Mouse (Mus musculus): Measurements from ENCODE around the gene Naip2.
A peak's percentile ranks its signal among the peaks of the same experiment; 100 is the strongest.
"Not testable (repeated sequence)": the region's sequence is repeated elsewhere in the genome, so short reads cannot be mapped to it uniquely, and the experiment has no call there.

Naip2 gene

DNA sequence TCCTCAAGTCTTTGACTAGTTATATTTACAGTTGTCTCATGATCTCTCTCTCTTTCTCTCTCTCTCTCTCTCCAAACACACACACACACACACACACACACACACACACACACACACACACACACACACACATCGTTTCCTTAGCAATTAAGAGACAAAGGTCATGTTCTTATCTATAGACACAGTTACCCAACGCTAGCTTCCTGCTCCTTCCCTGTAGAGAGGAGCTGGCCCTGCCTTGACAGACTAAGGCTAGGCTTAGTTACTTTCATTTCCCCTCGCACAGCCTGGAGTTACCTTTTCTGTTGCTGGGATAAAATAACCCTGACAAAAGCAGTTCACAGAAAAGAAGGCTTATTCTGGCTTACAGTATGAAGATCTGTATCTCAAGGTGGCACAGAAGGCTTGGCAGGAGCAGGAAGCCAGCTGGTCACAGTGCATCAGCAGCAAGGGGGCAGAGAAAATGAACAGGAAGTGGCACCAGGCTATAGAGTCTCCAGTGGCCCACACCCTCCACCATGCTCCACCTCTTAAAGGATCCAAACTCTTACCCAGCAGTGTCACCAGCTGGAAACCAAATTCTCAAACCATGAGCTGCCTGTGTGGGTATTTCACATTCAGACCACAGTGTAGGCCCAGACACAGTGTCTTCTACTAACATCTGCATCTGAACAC, at the start of gene Naip2:
Gene Naip2, minus strand, starts transcription at position 434 of the 675 bp plus-strand sequence.
- DNase-seq (ENCODE audit: low spot score), result not testable (repeated sequence)

DNA sequence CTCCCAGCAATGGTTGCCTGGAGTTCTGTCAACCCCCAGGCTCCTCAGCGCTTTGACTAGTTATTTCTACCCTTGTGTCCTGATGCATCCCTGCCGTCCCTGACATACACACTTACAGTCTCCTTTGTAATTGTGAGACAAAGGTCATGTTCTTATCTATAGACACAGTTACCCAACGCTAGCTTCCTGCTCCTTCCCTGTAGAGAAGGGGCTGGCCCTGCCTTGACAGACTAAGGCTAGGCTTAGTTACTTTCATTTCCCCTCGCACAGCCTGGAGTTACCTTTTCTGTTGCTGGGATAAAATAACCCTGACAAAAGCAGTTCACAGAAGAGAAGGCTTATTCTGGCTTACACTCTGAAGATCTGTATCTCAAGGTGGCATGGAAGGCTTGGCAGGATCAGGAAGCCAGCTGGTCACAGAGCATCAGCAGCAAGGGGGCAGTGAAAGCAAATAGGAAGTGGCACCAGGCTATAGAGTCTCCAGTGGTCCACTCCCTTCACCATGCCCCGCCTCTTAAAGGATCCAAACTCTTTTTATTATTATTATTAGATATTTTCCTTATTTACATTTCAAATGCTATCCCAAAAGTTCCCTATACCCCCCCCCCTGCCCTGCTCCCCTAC, 45.1 kb upstream of the Naip2 start:
- DNase-seq (ENCODE audit: low spot score), result peak; percentile 1

DNA sequence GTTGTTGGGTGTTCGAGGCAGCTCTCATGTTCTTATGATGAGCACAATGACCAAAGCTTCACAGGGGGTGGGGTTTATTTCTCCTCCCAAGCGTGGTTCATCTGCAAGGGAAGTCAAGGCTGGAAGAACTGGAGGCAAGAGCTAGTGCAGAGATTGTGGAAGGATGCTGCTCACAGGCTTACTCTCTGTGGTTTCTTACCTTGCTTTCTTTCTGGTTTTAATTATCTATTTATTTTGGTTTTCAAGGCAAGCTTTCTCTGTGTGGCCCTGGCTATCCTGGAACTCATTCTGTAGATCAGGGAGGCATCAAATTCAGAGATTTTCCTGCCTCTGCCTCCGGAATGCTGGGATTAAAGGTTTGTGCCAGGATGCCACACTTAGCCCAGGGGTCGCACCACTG, 44.3 kb upstream of the Naip2 start, which contains the start of gene Naip5:
Gene Naip5, minus strand, starts transcription at position 101 of the 400 bp plus-strand sequence.
- not testable (repeated sequence) for DNase-seq (ENCODE audit: low spot score)

DNA sequence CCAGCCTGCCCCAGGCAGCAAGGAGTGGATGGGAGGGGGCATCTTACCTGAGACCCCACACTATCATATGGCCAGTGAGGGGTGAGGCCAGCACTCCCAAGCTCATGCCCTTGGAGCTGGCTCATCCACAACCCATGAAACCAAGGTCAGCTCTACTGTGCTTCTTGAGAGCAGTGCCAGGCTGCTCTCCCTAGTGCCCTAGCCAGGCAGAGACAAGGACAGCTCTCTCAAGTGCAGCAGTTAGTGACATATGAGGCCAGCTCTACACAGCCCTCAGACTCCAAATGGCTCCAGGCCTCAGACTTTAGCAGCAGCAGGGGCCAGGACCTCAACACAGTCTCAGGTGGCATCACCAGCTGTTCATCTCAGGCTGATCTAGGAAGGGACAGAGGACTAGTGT, 41.8 kb upstream of the Naip2 start:
- DNase-seq (ENCODE audit: low spot score), result no peak

DNA sequence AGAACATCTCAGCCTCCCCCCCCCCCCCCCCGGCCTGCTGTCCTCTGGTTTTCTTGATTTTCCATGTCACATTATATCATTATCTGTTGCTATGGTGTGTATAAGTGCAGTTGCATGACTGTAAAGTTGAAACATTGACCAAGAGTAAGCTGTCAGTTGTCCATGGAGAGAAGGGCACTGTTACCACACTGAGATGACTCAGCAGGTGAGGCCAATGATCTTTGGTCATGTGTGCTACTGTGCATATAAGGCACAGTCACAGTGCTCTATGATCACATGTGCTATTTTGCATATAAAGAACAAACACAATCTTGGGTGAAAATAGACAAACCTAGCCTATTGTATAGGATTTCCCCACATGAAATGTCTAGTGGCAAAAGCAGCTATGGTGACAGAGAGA, 11.8 kb upstream of the Naip2 start:
- DNase-seq (ENCODE audit: low spot score), result not testable (repeated sequence)

DNA sequence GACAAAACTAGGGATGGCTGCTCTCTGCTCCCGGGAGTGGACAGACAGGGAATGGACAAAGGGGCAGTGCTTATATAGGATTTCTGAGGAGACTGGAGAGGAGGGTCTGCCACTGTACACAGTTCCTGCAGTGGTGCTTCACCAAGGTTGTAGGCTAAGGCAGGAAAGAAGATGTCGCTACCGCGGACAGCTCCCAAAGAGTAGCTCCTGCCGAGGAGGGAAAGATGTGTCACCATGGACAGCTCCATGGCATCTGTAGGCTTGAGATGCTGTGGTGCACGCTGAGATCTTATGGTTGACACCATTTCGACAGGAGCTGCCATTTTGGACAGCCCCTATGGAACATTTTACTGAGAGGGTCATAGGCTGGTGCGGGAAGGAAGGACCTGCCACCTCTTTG, 8.6 kb upstream of the Naip2 start:
- no peak for DNase-seq (ENCODE audit: low spot score)

DNA sequence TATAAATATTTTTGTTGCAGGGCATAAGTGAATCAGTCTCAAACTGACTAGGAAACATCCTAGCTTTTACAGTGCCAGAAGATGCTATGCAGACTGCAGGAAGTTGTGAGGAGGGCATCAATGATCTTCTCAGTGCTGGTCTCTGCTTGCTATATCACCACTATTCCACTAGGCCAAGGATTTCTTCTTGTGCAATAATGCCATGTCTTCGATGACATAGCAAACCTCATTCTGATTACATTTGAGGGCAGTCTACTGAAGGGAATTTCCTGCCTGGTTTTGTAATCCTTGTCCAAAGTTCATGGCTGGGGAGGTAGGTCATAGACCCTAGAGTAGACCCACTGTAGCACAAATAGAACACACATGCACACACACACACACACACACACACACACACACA, 1.4 kb upstream of the Naip2 start:
- no peak for DNase-seq (ENCODE audit: low spot score)

DNA sequence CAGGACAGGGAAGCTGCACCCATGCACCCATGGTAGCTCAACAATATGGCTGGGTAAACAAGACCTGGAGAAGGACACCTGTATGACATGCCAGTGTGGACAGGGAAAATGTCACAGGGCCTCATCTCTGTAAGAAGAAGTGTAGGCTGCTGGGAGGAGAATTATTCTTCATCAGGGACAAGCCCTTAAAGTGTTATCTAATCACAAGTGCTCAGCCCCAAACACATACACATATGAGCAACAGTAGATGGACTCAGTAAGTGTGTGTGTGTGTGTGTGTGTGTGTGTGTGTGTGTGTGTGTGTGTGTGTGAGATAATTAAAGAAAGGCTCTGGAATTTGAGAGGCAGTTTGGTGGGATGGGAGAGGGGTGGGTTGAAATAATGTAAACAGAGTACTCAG, 1.1 kb downstream of the Naip2 start:
- no peak for DNase-seq (ENCODE audit: low spot score)

DNA sequence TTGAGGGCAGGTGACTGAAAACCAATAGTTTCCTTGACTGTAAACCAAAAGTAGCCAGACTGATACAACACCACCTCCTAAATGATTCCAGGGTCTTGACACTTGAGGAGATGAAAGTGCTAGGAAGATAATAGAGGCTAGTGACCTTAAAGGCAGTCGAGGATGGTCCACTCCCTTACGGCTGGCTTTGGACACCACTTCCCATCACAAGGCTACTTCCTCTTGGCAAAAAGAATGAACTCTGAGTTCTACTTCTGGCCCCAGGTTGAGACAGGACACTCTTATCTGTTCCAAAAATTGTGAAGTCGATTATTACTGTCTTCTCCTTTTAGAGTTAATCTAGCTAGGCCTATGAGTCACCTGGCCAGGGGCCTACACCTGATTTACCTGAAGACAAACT, 6.5 kb downstream of the Naip2 start:
- no peak for DNase-seq (ENCODE audit: low spot score)

DNA sequence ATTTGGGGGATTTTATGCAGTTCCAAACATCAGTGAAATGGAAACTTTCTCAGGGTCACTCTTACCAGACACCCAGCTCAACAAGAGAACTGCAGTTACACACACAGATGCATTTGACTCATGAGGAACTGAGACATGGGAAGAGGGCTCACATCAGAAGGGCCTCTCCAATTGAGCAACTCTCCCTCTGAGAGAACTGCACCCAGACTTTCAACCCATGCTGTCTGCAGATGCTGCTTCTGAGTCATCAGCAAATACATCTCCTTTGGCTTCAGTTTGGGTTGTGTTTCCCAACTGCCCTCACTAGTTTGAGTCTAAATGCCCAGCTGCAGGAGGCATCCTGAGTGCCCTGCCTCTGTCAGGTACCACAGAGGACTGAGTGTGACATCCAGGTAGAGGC, 18.8 kb downstream of the Naip2 start:
- DNase-seq (ENCODE audit: low spot score), result peak; percentile 17

DNA sequence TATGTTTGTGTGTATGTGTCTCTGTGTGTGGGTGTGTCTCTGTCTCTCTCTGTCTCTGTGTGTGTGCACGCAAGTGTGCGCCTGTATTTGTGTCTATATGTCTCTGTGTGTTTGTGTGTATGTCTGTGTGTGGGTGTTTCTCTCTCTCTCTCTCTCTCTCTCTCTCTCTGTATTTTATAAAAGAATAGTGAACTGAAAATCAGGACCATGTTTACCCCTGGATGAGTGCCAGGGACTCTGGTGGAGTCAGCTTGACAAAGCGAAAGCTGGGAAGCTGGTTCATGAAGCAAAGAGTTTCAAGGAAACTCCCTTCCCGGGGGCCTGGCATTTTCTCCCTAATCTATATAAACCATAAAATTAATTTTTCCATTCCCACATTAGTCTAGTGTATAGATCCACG, 27.5 kb downstream of the Naip2 start:
- DNase-seq (ENCODE audit: low spot score), result not testable (repeated sequence)

DNA sequence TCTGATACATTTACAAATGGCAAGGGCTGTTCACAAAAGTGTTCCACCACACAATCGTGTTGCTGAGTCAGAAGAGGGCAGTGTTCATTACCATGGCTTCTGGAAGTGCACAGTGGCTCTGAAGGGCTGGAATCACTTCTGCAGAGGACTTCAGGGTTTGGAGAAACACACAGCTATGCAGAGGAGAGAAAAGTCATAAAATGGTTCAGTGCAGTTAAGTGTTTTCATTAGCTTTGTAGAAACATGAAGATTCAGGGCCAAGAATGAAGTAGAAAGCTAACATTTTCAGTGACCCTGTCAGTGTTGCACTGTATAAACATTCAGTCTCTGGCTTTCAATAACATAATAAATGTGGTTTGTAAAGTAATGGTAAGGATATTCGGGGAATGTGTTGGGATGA, 35.5 kb downstream of the Naip2 start:
- not testable (repeated sequence) for DNase-seq (ENCODE audit: low spot score)

DNA sequence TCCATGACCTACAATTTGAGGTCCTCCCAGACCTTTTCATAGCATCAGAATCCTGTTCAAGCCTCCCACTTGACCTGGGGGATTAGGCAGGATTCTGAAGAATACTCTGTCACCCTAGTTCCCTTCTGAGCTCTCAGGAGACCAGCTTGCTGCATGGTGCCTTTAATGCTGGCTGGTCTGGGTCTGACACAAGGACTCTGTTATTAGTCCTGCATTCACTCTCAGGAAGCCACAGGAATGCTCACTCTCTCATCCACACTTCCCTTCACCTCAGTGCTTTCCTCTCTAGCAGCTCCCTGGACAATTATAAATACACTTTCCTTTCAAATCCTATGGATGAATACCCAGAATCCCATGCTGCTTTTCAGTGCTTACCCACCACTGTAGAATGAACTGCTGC, 39.4 kb downstream of the Naip2 start:
- not testable (repeated sequence) for DNase-seq (ENCODE audit: low spot score)

DNA sequence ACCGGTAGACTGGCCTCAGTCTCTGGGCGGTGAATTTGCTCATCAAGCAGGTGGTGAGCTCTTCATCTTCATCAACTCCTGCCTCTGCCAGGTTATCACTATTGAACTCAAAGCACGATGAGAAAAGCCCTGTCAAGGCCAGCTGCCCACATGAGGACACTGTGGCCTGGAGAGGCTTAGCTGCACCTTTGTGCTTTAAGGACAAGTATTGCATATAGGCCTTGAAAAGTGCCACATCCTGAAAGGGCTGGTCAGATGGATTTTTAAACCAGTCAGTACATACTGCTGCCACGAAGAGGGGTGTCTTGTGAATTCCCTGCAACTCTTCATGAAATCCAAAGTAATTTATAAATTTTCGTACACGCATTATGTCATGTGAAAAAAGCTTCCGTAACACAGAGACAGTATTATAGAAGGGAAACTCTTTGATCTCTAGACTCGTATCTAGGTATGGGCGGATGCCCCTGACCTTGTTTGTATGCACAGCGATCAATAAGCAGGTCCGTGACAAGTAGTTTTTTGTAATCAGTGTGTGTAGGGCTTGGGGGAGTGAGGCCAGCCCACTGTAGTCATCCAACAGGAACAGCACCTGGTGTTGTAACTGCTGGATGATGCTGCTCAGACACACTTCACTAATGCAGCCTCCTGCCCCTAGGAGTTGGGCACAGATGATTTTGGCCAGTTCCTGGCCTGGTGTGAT, 40.6 kb downstream of the Naip2 start:
- DNase-seq (ENCODE audit: low spot score), result not testable (repeated sequence)

DNA sequence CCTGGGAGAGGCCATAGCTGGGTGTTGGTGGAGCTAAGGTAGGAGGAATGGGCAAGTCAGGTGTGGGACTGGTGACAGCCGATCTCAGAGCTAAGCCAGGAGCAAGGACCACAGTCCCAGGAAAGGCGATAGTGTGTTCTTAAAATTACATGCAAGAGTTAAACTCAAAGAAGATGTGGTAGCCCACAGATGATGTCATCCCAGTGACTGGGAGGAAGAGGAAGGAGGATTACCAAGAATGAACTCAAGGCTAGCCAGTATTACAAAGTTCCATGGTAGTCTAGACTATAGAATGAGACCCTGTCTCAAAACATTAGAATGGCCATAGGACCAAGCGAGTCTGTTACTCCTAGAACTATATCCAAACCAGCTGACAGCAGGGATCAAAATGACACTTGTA, 45.3 kb downstream of the Naip2 start:
- DNase-seq (ENCODE audit: low spot score), result no peak

DNA sequence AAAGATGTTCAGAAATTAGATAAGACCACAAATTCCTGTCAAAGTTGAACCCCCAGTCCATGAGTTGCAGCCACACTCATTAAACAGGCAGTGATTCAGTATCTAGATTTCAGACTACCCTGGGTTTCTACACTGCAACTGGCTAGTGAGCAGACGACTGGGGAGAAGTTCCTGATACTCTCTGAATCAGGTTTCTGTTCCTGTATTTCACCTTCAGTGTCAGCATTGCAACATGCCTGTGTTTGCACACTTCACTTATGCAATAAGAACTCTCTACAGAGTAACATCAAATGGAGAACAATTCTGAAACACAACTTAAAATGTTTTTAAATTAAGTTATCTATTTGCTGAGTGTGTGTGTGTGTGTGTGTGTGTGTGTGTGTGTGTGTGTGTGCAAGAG, 49.2 kb downstream of the Naip2 start:
- peak; percentile 18 for DNase-seq (ENCODE audit: low spot score)

DNA sequence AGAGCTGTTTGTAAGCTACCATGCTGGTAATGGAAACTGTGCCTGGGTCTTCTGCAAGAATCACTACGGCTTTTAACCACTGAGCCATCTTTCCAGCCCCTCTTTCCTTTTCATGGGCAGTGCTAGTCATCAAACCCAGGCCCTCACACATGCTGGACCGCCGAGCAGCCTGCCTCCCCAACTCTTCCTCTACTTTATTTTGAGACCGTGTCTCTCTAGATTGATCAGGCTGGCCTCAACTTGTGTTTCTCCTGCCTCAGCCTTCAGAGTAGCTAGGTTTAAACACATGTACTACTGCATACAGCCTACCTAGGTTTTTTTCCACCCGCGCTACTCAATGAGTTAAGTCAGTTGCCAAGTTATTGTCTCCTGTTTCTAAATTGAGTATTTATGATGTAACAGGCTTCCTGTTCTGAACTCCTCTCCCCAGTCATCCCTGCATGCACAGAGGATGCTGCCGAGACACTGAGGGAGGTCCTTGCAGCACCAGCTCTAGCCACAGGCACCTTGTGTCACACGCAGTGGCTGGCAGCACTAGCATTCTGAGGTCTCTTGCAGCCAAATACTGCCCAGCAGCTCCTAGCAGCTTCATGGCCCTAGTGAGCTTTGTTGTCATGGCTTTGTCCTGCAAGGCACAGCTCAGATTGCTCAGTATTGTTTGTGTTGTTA, 60.1 kb downstream of the Naip2 start:
- no peak for DNase-seq (ENCODE audit: low spot score)

DNA sequence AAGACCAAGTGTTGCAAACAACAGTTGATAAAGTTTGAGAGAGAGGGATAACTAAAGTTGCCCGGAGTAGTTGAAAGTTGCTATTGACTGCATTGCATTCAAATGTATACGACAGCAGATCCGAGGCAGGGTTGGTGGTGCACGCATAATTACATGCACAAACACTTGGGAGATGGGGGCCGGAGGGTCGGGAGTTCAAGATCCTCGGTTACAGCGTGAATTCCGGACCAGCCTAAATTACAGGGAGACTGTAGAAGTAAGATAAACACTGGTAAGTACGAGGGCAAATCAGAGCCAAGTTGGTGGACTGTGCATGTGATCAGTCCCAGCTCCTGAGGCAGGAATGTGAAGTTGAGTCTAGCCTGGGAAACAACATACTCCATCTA, 76.6 kb downstream of the Naip2 start:
- no peak for DNase-seq (ENCODE audit: low spot score)

DNA sequence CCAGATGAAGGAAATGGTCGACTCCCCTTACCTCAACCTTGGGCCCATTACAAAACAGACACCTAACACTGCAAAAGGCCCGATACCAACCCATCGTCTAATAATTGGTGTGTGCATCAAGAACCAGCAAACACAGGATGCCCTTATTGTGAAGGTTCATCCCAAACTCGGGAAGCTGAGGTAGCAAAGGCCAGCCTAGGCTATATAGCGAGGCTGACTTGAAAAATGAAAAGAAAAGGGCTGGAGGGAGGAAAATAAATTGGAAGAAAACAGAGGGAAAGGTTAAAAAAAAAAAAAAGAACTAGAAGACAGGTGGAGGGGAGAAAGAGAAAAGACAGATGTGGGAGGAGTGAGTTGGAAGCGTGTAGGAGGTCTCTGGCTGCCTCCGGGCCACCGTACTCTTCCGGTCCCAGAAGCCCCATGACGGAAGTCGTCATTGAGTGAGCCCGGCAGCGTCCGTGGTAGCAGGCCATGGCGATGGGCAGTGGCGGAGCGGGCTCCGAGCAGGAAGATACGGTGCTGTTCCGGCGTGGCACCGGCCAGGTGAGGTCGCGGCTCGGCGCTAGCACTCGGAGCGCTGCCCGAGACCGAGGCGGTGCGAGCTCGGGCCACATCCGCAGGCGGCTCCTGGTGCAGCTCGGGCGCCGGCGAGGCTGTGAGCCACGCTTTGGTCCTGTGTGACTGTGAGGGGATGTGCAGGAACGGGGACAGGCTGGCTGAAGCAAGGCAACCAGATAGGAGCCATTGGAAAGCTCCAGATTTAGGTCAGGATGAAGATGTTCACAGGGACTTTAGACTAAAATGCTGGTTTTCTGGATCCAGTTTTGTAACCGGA, 77.3 kb downstream of the Naip2 start, which contains the start of gene Smn1:
Gene Smn1, plus strand, starts transcription at position 430 of the 835 bp plus-strand sequence.
- peak; percentile 78 for DNase-seq (ENCODE audit: low spot score)

DNA sequence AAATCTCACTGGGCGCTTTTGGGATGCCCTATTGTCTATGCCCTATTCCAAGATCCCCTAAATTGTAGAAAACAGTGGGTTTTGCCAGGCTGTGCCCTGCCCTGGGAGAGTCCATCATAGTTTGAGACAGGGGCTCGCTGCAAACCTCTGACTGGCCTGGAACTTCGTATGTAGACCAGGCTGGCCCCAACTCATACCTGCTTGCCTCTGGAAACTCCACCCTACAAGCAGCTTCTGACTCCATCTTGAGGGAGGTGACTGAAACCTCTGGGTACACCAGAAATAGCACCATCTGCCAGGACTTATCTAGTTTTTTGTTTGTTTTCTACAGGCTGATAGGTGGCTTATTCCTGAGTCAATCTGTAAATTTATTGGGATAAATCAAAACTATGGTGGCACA, 77.9 kb downstream of the Naip2 start:
- no peak for DNase-seq (ENCODE audit: low spot score)

DNA sequence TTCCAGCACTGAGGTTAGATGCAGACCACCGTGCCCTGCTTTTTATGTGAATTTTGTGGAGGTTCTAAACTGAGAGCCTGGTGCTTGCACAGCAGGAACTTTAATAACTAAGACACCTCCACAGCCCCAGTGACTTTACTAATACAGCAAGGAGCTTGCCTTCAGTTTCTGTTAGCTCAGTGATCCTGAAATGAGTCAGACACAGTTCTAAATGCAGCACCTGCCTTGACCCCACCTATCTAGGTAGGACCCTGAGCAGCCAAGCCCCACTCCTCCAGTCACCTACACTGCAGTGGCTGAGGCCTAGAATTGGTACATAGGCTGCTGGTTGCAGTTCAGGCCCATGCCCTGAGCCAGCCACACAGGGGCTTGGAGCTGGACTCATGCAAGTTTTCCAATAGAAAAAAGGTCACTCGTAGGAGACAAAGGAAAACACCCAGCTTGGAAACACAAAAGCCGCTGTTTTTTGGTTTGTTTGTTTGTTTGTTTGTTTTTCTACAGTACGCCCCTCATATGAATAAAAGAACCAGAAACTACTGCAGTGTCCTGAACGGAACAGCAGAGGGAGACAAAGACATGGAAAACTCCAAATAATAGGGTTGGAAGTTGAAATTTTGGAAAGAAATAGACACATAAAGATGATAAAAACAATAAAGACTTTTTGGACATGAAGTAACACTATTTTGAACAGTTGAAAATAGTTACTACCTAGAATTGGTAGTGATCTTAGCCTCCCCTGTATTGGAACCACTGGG, 89.5 kb downstream of the Naip2 start:
- no peak for DNase-seq (ENCODE audit: low spot score)

Measured in layer of hippocampus, adult 9-10 months (tissue).